Mouse (Mus musculus) testis, postnatal 10 days (tissue): ENCODE measurements around the gene Spaca9.

Experiments used
- DNase-seq: peaks from one replicate; pipeline ENCODE4 v3.0.0; 2021; ENCODE audit warnings: low spot score

The Spaca9 gene

DNA sequence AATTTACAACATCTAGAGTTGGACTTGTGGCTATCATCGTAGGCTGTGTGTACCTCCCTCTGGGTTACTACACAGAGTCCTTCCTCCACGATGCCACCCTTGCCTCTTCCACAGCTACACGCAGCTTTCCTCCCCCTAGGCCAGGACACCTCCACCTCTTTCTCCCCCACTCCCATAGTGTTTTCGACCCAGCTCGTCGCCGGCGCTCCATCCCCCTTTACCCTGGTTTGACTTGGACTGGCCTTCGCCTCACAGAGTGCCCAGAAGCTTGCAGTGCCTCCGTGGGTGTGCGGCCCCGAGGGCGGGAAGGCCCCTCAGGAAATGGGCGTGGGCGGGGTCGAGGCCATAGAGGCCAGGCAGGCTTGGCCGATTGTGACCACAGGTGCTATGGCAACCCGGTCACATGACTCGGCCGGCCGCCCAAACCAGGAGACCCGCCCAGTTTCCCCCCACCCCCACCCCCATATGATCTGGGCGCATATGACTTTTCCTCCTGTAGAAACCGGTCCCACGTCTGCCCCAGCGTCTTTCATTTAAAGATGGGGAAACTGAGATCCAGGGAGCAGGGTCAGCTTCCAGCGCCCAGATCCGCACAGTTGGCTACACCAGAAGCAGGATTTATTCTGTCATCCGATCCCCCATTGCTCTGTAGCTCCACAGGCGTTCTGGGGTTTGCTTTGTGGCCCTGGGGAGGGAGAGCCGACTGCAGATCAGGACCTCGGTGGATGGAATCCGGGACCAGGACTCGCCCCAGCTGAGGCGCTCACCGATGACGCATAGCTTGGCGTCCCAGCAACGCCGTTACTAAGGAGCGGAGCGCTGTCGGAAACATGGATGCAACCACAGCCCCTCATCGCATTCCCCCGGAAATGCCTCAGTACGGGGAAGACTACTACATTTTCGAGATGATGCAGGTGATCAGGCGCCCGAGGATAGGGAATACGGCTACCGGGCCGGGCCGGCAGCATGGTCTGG is at the start of gene Spaca9, which contains the start of gene Ak8:
Spaca9 (minus strand) TSS at position 367 of the 975 bp plus-strand sequence.
Ak8 (plus strand) TSS at position 804 of the 975 bp plus-strand sequence.
- DNase-seq: peak; percentile 92

GRCm38 (mm10) chr2:28747705-28748104 is 48.2 kb upstream of the Spaca9 start:
- DNase-seq: no peak

GRCm38 (mm10) chr2:28746682-28747332 is 47.3 kb upstream of the Spaca9 start:
- no peak for DNase-seq

- DNase-seq: no peak
These were observed 43.2 kb upstream of the Spaca9 start for GRCm38 (mm10) chr2:28742701-28743100.

- no peak for DNase-seq
These were observed 40.6 kb upstream of the Spaca9 start for GRCm38 (mm10) chr2:28740159-28740558.

GRCm38 (mm10) chr2:28737112-28737511 is 37.6 kb upstream of the Spaca9 start:
- DNase-seq: no peak

- no peak for DNase-seq
These were observed 31.1 kb upstream of the Spaca9 start for GRCm38 (mm10) chr2:28730676-28731075.

DNA sequence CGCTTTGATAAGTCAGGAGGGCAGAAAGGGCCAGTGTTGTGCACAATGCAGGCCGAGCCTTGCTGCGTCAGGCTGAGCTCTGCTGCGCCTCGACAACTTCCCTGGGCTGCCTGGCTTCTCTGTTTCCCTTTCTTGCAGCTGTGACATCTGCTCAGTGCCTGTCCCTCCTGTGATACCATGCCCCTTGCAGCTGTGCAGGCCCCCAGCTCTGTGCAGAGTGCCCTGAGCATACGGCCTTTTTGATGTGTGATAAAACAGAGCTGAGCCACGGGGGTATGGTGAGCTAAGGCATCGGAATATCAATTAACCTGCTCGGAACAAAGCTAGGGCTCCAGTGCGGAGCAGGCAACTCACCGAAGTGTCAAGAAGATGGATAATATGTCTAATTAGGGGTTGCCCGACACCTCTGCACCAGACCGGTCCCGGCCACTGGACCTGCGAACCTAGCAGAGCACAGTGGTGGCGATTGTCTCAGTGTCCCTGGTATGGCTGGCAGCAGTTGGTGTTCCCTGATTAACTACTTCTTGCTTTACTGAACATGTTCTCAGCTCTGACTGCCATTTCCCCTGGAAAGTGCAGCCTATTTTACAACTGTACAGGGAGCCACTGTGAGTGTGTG is 28.4 kb upstream of the Spaca9 start:
- no peak for DNase-seq

DNA sequence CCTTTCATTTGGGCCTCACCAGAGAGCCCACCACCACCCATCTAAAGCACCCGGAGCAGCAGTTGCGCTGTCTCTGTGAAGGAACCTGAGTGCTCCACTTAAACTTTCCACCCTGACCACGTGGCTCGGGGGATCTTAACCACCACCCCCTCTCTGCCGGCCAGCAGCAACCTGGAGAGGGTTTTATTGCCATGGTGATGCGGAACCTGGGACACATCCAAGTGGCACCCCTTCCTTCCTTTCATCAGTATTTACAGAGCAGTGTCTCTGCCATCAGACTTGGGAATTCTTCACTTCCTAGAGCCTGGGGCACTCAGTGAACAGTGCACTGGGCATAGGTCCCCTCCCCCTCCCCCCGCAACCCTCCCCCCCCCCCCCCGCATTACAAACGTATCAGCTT is 24.4 kb upstream of the Spaca9 start:
- DNase-seq: no peak

GRCm38 (mm10) chr2:28722419-28722818 is 22.9 kb upstream of the Spaca9 start:
- no peak for DNase-seq

DNA sequence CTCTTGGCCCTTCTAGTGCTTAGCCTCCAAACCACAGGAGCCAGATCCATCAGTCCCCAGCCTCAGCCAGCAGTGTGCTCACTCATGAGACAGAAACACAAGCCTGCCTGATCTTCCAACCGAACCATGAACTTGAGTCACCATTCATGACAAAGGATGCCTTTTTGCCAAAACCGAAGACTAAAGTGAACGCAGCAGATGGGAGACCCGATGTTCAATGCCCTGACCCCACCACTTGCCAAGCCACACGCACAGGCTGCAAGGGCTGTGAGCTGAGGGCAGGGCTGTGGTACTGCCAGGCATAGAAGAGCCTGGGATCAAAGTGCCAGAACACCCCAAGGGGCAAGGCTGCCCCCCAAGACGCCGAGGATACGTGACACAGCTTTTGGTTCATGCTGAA is 13.5 kb upstream of the Spaca9 start:
- DNase-seq: no peak

GRCm38 (mm10) chr2:28706787-28707186 is 7.3 kb upstream of the Spaca9 start:
- DNase-seq: no peak

DNA sequence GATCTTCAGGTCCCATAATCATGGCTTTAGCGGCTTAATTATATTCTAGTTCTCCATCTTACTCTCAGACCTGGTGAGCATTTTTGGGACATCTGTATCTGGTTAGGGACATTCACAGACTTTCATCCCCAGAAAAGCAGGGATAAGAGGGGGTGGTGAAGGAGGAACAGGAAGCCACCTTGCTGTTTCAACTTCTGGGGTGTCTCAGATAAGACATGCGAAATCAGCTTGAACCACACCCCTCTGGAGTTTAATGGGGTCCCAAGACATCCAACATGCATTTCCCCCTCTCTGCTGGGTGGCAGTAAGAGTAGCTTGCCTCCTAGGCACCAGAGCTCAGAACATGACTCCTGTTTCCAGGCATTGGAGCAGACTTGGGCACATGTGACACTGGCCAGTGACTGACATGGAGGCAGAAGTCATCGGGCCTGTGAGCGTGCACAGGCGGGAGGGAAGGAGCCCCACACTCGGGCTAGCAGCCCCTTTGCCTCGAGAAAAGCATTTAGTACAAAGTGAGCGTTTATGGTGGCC is 6.6 kb upstream of the Spaca9 start:
- DNase-seq: no peak

DNA sequence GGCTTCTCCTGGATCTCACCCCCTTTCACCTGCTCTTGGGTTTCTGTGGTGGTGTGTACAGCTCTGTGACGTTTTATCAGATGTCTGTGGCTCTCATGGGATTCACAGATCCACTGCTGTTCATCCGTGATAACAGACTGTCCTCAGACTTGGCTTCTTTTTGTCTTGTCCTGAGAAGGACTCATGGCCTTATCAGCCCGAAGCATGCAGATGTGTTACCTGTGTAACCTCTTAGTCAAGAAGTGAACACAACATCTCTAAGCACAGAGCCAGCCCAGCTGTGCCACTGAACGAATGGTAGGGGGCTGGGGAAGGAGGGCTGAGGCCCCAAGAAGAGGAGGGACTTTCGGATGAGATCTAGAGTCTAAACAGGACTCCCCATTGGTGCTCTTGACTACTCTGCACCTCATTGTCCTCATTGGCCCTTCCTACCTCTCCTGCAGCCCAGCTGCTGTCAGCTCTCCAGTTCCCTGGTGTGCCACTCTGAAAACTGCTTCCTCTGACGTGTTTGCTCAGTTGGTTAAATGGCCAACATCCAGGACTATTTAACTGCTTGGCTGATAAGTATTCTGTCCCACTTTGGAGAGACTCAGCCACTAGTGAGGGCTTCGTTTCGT is 2.2 kb upstream of the Spaca9 start:
- DNase-seq: no peak

DNA sequence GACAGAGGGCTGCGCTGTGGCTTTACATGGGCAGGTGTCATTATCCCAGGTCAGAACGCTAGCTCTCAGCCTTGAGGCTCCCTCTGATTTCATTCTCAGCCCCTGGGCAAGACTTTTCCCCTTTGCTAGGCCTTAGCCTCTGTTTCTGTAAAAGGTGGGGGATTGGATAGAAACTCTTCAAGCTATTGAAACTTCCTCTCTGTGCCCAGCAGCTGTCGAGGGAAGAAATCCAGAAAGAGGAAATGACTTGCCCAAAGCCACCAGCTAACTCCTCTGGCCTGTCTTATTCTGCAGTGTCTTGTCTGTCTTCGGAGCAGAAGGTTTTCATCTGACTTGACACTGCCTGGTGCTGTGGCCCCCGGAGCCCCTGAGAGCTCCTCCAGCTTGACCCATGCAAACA is 961 bp downstream of the Spaca9 start:
- no peak for DNase-seq

- no peak for DNase-seq
These were observed 6.8 kb downstream of the Spaca9 start for GRCm38 (mm10) chr2:28692692-28693091.

GRCm38 (mm10) chr2:28688431-28688830 is 11.1 kb downstream of the Spaca9 start:
- DNase-seq: peak; percentile 65

DNA sequence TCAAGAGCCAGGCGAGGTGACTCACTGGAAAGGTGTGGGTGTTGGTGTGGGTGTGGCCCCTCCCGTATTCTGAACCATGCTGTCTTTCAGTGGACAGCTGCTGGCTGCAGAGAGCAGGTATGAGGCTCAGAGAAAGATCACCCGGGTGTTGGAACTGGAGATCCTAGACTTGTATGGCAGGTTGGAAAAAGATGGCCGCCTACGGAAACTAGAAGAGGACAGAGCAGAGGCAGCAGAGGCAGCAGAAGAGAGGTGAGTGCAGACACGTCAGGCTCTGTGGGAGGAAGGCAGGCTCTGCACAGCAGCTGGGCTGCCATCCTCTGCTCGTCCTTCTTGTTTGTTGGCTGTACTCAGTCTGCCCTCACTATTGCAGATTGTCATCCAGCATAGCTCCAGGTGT is 13.6 kb downstream of the Spaca9 start:
- DNase-seq: no peak

- no peak for DNase-seq
These were observed 17.8 kb downstream of the Spaca9 start for GRCm38 (mm10) chr2:28681718-28682117.

GRCm38 (mm10) chr2:28680710-28681109 is 18.8 kb downstream of the Spaca9 start:
- DNase-seq: peak; percentile 63

GRCm38 (mm10) chr2:28676005-28676404 is 23.5 kb downstream of the Spaca9 start:
- DNase-seq: no peak

DNA sequence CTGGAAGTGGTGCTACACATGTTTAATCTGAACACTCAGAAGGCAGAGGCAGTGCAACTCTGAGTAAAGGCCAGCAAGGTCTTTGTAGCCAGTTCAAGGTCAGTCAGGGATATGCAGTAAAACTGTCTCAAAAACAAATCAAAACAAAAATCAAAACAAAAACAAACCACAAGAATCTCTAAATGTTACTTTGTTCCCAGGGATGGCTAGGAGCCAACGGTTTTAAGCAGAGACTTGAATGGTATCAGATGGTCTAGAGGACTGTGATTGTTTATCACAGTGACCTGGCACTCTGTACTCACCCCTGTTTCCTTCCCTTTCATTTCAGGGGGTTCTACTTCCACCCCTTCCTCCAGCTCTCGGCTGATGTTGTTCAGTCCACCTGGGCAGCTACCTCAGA is 28.1 kb downstream of the Spaca9 start:
- DNase-seq: no peak
